ENCODE assay signal across 13 mouse cellular contexts in genomic region chr16:49773068-49773467, GRCm38 (mm10).
"Had no signal": no experiment of that assay in that cellular context is flagged by ENCODE, and none has a peak within 500 bp of the region (broad histone marks: within the 10 kb centered on the region; RNA-seq: fewer than 3 reads in every experiment).

No protein-coding gene starts in this region.

- ATAC-seq: midbrain, embryonic 16.5 days had no signal

- H3K4me2 ChIP-seq: limb, embryonic 13.5 days; midbrain, embryonic 12.5 days; stomach, embryonic 15.5 days had no signal

- H3K9me3 ChIP-seq: limb, embryonic 13.5 days; midbrain, embryonic 12.5 days; stomach, embryonic 15.5 days had no signal

- DNase-seq: kidney, adult 18-20 months; kidney, postnatal 10 days; kidney, postnatal 4 days; left cerebral cortex, postnatal 4 days; lung, adult 18-20 months; right cerebral cortex, adult 18-20 months; thymus, adult 2 months; thymus, postnatal 25 days had no signal

- H3K9ac ChIP-seq: limb, embryonic 13.5 days; midbrain, embryonic 12.5 days; stomach, embryonic 15.5 days had no signal

- H3K36me3 ChIP-seq: limb, embryonic 13.5 days; midbrain, embryonic 12.5 days; stomach, embryonic 15.5 days had no signal

- H3K27ac ChIP-seq: layer of hippocampus, adult 2 months; limb, embryonic 13.5 days; midbrain, embryonic 12.5 days; stomach, embryonic 15.5 days had no signal

- H3K4me3 ChIP-seq: layer of hippocampus, adult 2 months; limb, embryonic 13.5 days; midbrain, embryonic 12.5 days; stomach, embryonic 15.5 days had no signal

- H3K4me1 ChIP-seq: stomach, embryonic 15.5 days had no signal

- H3K27me3 ChIP-seq: limb, embryonic 13.5 days; midbrain, embryonic 12.5 days; stomach, embryonic 15.5 days had no signal
